Mouse (Mus musculus): Measurements from ENCODE around the gene Ube2q2. TPM values are rescaled to one million over a fixed set of nuclear protein-coding genes. Genes with fewer than 3 reads are reported as not detected.

Ube2q2 gene
- total and polyA plus RNA-seq, 3 experiments: 13.1 to 24.4 (median 24.1) TPM

GRCm38 (mm10) chr9:55215648-55216047 lies 67.0 kb downstream of the Ube2q2 start:
- Histone ChIP-seq H3K9ac (ENCODE audit: insufficient read depth, low read depth) (no peak overlapping the region), H3K27ac (ENCODE audit: insufficient read depth, low read depth) (no peak overlapping the region), H3K27me3 (replicated peaks) (no peaks in the 10 kb centered on the region), H3K79me2 (replicated peaks; ENCODE audit: control insufficient read depth, extremely low read depth, insufficient read depth, poor library complexity, severe bottlenecking) (peaks cover 8% of the 10 kb centered on the region), H3K4me1 (ENCODE audit: control insufficient read depth in 1 of 2, insufficient read depth in 2 of 2) (peaks cover 3 to 19% of the 10 kb centered on the region in 2 experiments; a peak in 2 of 4 replicates), H3K9me3 (replicated peaks; ENCODE audit: low read length) (no peaks in the 10 kb centered on the region), H3K4me2 (ENCODE audit: insufficient read depth, low read depth, poor library complexity, severe bottlenecking) (no peak overlapping the region), H3K36me3 (replicated peaks in 1 of 2; ENCODE audit: control insufficient read depth in 1 of 2, insufficient read depth in 1 of 2, low read length in 1 of 2) (peaks cover 72 to 91% of the 10 kb centered on the region in 2 experiments), H3K4me3 (replicated peaks in 1 of 3; ENCODE audit: low read depth in 2 of 3, low read length in 2 of 3, poor library complexity in 1 of 3) (no peak overlapping the region)
- in situ Hi-C loops (cut with MboI; ENCODE audit: low pct_ligation_motif_present, low pct_unique_long_range_greater_than_20kb, low sequenced_read_pairs): no loop called here
- dilution Hi-C loops (cut with MboI; ENCODE audit: extremely low pct_ligation_motif_present, extremely low pct_unique_long_range_greater_than_20kb, low sequenced_read_pairs): no loop called here
- TF ChIP-seq JUND (conservative IDR thresholded peaks at IDR 0.05; ENCODE audit: low read depth, low read length): no peak
- no peak for TF ChIP-seq MXI1 (IDR thresholded peaks at IDR 0.05; ENCODE audit: low read depth, low read length)
- TF ChIP-seq ZNF384 (IDR thresholded peaks at IDR 0.05; ENCODE audit: low read depth, low read length): no peak
- TF ChIP-seq USF2 (conservative IDR thresholded peaks at IDR 0.05; ENCODE audit: low read depth, low read length): no peak
- no peak for TF ChIP-seq MAX (IDR thresholded peaks at IDR 0.05; ENCODE audit: low read length)
- TF ChIP-seq MEF2A (IDR thresholded peaks at IDR 0.05; ENCODE audit: borderline replicate concordance, low read depth, low read length): no peak
- no peak for TF ChIP-seq ZKSCAN1 (IDR thresholded peaks at IDR 0.05; ENCODE audit: borderline replicate concordance, low read depth, low read length)
- no peak for TF ChIP-seq ETS1 (conservative IDR thresholded peaks at IDR 0.05; ENCODE audit: low read depth, low read length)
- TF ChIP-seq ZMIZ1 (IDR thresholded peaks at IDR 0.05; ENCODE audit: low read depth, low read length): no peak
- TF ChIP-seq MYC (IDR thresholded peaks at IDR 0.05; ENCODE audit: low read depth, low read length): no peak
- no peak for TF ChIP-seq UBTF (IDR thresholded peaks at IDR 0.05; ENCODE audit: low read depth, low read length)
- no peak for TF ChIP-seq KAT2A (IDR thresholded peaks at IDR 0.05; ENCODE audit: insufficient replicate concordance, low read length)
- TF ChIP-seq RAD21 (IDR thresholded peaks at IDR 0.05; ENCODE audit: low read depth, low read length): no peak
- no peak for TF ChIP-seq POLR2A (IDR thresholded peaks at IDR 0.05; ENCODE audit: low read depth, low read length)
- no peak for TF ChIP-seq SIN3A (IDR thresholded peaks at IDR 0.05; ENCODE audit: low read length)
- no peak for TF ChIP-seq RCOR1 (conservative IDR thresholded peaks at IDR 0.05; ENCODE audit: low read depth, low read length)
- TF ChIP-seq SMC3 (IDR thresholded peaks at IDR 0.05; ENCODE audit: low read depth, low read length): no peak
- no peak for TF ChIP-seq TCF12 (IDR thresholded peaks at IDR 0.05; ENCODE audit: low read depth, low read length)
- DNase-seq (ENCODE audit: extremely low read depth): no peak

GRCm38 (mm10) chr9:55216078-55216477 lies 67.4 kb downstream of the Ube2q2 start:
- dilution Hi-C loops (cut with MboI; ENCODE audit: extremely low pct_ligation_motif_present, extremely low pct_unique_long_range_greater_than_20kb, low sequenced_read_pairs) (no loop called here), in situ Hi-C loops (cut with MboI; ENCODE audit: low pct_ligation_motif_present, low pct_unique_long_range_greater_than_20kb, low sequenced_read_pairs) (no loop called here)
- H3K79me2 ChIP-seq (replicated peaks; ENCODE audit: control insufficient read depth, extremely low read depth, insufficient read depth, poor library complexity, severe bottlenecking): peaks cover 6% of the 10 kb centered on the region
- no peak for DNase-seq (ENCODE audit: extremely low read depth)
- H3K4me2 ChIP-seq (ENCODE audit: insufficient read depth, low read depth, poor library complexity, severe bottlenecking): no peak overlapping the region
- no peak for TF ChIP-seq MXI1 (IDR thresholded peaks at IDR 0.05; ENCODE audit: low read depth, low read length)
- TF ChIP-seq CHD1 (IDR thresholded peaks at IDR 0.05; ENCODE audit: low read depth, low read length): no peak
- TF ChIP-seq GABPA (IDR thresholded peaks at IDR 0.05; ENCODE audit: insufficient replicate concordance, low read depth, low read length): no peak
- TF ChIP-seq MYC (IDR thresholded peaks at IDR 0.05; ENCODE audit: low read depth, low read length): no peak
- TF ChIP-seq JUN (IDR thresholded peaks at IDR 0.05; ENCODE audit: insufficient read depth, low read depth, low read length): no peak
- no peak for TF ChIP-seq ZC3H11A (IDR thresholded peaks at IDR 0.05; ENCODE audit: low read depth, low read length)
- no peak for TF ChIP-seq NRF1 (IDR thresholded peaks at IDR 0.05; ENCODE audit: low read depth, low read length)
- TF ChIP-seq POLR2AphosphoS2 (IDR thresholded peaks at IDR 0.05; ENCODE audit: low read depth, low read length): no peak
- no peak for TF ChIP-seq ELF1 (IDR thresholded peaks at IDR 0.05; ENCODE audit: low read depth, low read length)
- TF ChIP-seq MAX (IDR thresholded peaks at IDR 0.05; ENCODE audit: low read length): no peak
- TF ChIP-seq UBTF (IDR thresholded peaks at IDR 0.05; ENCODE audit: low read depth, low read length): no peak
- no peak for TF ChIP-seq EP300 (IDR thresholded peaks at IDR 0.05; ENCODE audit: low read length)
- no peak for TF ChIP-seq USF1 (IDR thresholded peaks at IDR 0.05; ENCODE audit: low read depth, low read length)
- no peak for TF ChIP-seq RAD21 (IDR thresholded peaks at IDR 0.05; ENCODE audit: low read depth, low read length)
- no peak overlapping the region for H3K9ac ChIP-seq (ENCODE audit: insufficient read depth, low read depth)
- H3K27me3 ChIP-seq (replicated peaks): no peaks in the 10 kb centered on the region
- H3K36me3 ChIP-seq (replicated peaks in 1 of 2; ENCODE audit: control insufficient read depth in 1 of 2, insufficient read depth in 1 of 2, low read length in 1 of 2): peaks cover 75 to 92% of the 10 kb centered on the region in 2 experiments
- peaks cover 3 to 16% of the 10 kb centered on the region in 2 experiments; a peak in 2 of 4 replicates for H3K4me1 ChIP-seq (ENCODE audit: control insufficient read depth in 1 of 2, insufficient read depth in 2 of 2)
- no peak overlapping the region for H3K27ac ChIP-seq (ENCODE audit: insufficient read depth, low read depth)
- H3K9me3 ChIP-seq (replicated peaks; ENCODE audit: low read length): no peaks in the 10 kb centered on the region
- H3K4me3 ChIP-seq (replicated peaks in 1 of 3; ENCODE audit: low read depth in 2 of 3, low read length in 2 of 3, poor library complexity in 1 of 3): no peak overlapping the region
